Mouse (Mus musculus) hindbrain, embryonic 13.5 days (tissue): ENCODE results near the gene Mepce. TPM values are rescaled to one million over a fixed set of nuclear protein-coding genes. Genes with fewer than 3 reads are reported as not detected.
"Not testable (repeated sequence)": the region's sequence is repeated elsewhere in the genome, so short reads cannot be mapped to it uniquely, and the experiment has no call there.

Source experiments
- ATAC-seq: fragments of 200-750 bp; cut with Nextera tagmentation; 2 replicates; pipeline ENCODE4 v1.8.0; 2017; ENCODE audit warnings: moderate TSS enrichment; ENCODE audit not compliant: low FRiP score
- H3K27ac ChIP-seq: fragments of 300-500 bp; sonication (generic); 2 replicates; pipeline ENCODE4 v1.5.1; 2015; ENCODE audit warnings: inconsistent platforms, mild to moderate bottlenecking, moderate library complexity
- H3K27me3 ChIP-seq: fragments of 300-500 bp; sonication (generic); 2 replicates; pipeline ENCODE4 v1.6.1; 2015; ENCODE audit warnings: mild to moderate bottlenecking, inconsistent platforms
- H3K36me3 ChIP-seq: fragments of 300-500 bp; sonication (generic); 2 replicates; pipeline ENCODE4 v1.6.1; 2015; ENCODE audit warnings: mild to moderate bottlenecking, inconsistent platforms
- H3K4me1 ChIP-seq: fragments of 300-500 bp; sonication (generic); replicated peaks from 2 replicates; pipeline ENCODE4 v1.6.1; 2015; ENCODE audit warnings: inconsistent platforms
- H3K4me2 ChIP-seq: fragments of 300-500 bp; sonication (generic); 2 replicates; pipeline ENCODE4 v1.6.1; 2015; ENCODE audit warnings: inconsistent platforms, mild to moderate bottlenecking, moderate library complexity
- H3K4me3 ChIP-seq: fragments of 300-500 bp; sonication (generic); 2 replicates; pipeline ENCODE4 v1.5.1; 2015; ENCODE audit warnings: mild to moderate bottlenecking, inconsistent platforms
- H3K9ac ChIP-seq: fragments of 300-500 bp; sonication (generic); 2 replicates; pipeline ENCODE4 v1.6.1; 2015; ENCODE audit warnings: mild to moderate bottlenecking, inconsistent platforms
- H3K9me3 ChIP-seq: fragments of 300-500 bp; sonication (generic); 2 replicates; pipeline ENCODE4 v1.6.1; 2016; ENCODE audit warnings: inconsistent platforms
- WGBS: fragments of 180-500 bp; shearing (Covaris S2); methylation state at CpG from one replicate; pipeline ENCODE4 v1.1.7; 2015; 5-methylcytosine and 5-hydroxymethylcytosine counted together
- polyA plus RNA-seq: library from polyadenylated mRNA; unstranded; fragments of >200 nt; fragmentation: Nextera tagmentation; extraction: Ambion mirVana; gene quantifications from 2 replicates; pipeline ENCODE4 v1.2.1, GENCODE M21; 2015

Gene Mepce
- polyA plus RNA-seq, 1 experiment from 2014 or later, result 10.7 TPM

- Histone ChIP-seq H3K4me3 (no peak overlapping the region), H3K4me1 (peaks cover 28% of the 10 kb centered on the region), H3K9ac (0 out of 2 replicates have a peak overlapping the region, but pooled peaks have one; percentile 3), H3K36me3 (peaks cover 42% of the 10 kb centered on the region), H3K27me3 (no peaks in the 10 kb centered on the region), H3K9me3 (no peaks in the 10 kb centered on the region), H3K4me2 (no peak overlapping the region), H3K27ac (no peak overlapping the region)
- 91% methylated on average over 13 of the region's 13 CpGs for WGBS
- ATAC-seq, result no peak
Observed at GRCm38 (mm10) chr5:137753111-137753832, 34.2 kb downstream of the Mepce start.

GRCm38 (mm10) chr5:137751988-137752387, 35.5 kb downstream of the Mepce start:
- H3K36me3 ChIP-seq, result peaks cover 39% of the 10 kb centered on the region
- H3K9me3 ChIP-seq, result no peaks in the 10 kb centered on the region
- ATAC-seq, result no peak
- no peaks in the 10 kb centered on the region for H3K27me3 ChIP-seq
- peaks cover 29% of the 10 kb centered on the region for H3K4me1 ChIP-seq
- H3K4me2 ChIP-seq, result no peak overlapping the region
- no peak overlapping the region for H3K27ac ChIP-seq
- H3K9ac ChIP-seq, result no peak overlapping the region
- WGBS, result 94% methylated on average over 6 of the region's 6 CpGs
- H3K4me3 ChIP-seq, result no peak overlapping the region

- H3K27ac ChIP-seq, result no peak overlapping the region
- H3K9me3 ChIP-seq, result no peaks in the 10 kb centered on the region
- no peak overlapping the region for H3K4me3 ChIP-seq
- ATAC-seq, result no peak
- peaks cover 33% of the 10 kb centered on the region for H3K4me1 ChIP-seq
- 92% methylated on average over 13 of the region's 13 CpGs for WGBS
- H3K27me3 ChIP-seq, result no peaks in the 10 kb centered on the region
- peaks cover 39% of the 10 kb centered on the region for H3K36me3 ChIP-seq
- no peak overlapping the region for H3K4me2 ChIP-seq
- no peak overlapping the region for H3K9ac ChIP-seq
Observed at GRCm38 (mm10) chr5:137751221-137751887, 36.1 kb downstream of the Mepce start.

- H3K27ac ChIP-seq, H3K9me3 ChIP-seq, H3K4me3 ChIP-seq, ATAC-seq, H3K9ac ChIP-seq, H3K27me3 ChIP-seq, H3K4me2 ChIP-seq: not testable (repeated sequence)
- Histone ChIP-seq H3K36me3 (peaks cover 34% of the 10 kb centered on the region), H3K4me1 (peaks cover 38% of the 10 kb centered on the region)
- WGBS, result 97% methylated on average over 6 of the region's 8 CpGs
Observed at GRCm38 (mm10) chr5:137750212-137750611, 37.2 kb downstream of the Mepce start.

- Histone ChIP-seq H3K27me3 (no peaks in the 10 kb centered on the region), H3K4me3 (no peak overlapping the region), H3K27ac (peak overlapping the region; percentile 70; the same call in 1 of the 2 replicates), H3K36me3 (peaks cover 34% of the 10 kb centered on the region), H3K4me2 (peak overlapping the region; percentile 96), H3K9ac (peak overlapping the region; percentile 6; the same call in 1 of the 2 replicates), H3K9me3 (no peaks in the 10 kb centered on the region), H3K4me1 (peaks cover 39% of the 10 kb centered on the region)
- WGBS, result 87% methylated on average over 6 of the region's 6 CpGs
- ATAC-seq, result no peak
Observed at GRCm38 (mm10) chr5:137749196-137749836, 38.1 kb downstream of the Mepce start.

GRCm38 (mm10) chr5:137748130-137748770, 39.2 kb downstream of the Mepce start:
- H3K36me3 ChIP-seq, result peaks cover 30% of the 10 kb centered on the region
- H3K9me3 ChIP-seq, result no peaks in the 10 kb centered on the region
- ATAC-seq, result no peak
- peak overlapping the region; percentile 70 for H3K27ac ChIP-seq
- peak overlapping the region; percentile 66 for H3K4me3 ChIP-seq
- H3K9ac ChIP-seq, result peak overlapping the region; percentile 87
- peak overlapping the region; percentile 96 for H3K4me2 ChIP-seq
- 47% methylated on average over 5 of the region's 5 CpGs for WGBS
- H3K4me1 ChIP-seq, result peaks cover 39% of the 10 kb centered on the region
- H3K27me3 ChIP-seq, result no peaks in the 10 kb centered on the region

GRCm38 (mm10) chr5:137747326-137747961, 40.0 kb downstream of the Mepce start:
- H3K27me3 ChIP-seq, result no peaks in the 10 kb centered on the region
- H3K9ac ChIP-seq, result peak overlapping the region; percentile 87
- peak overlapping the region; percentile 96 for H3K4me2 ChIP-seq
- ATAC-seq, result no peak
- H3K9me3 ChIP-seq, result no peaks in the 10 kb centered on the region
- peak overlapping the region; percentile 66 for H3K4me3 ChIP-seq
- peaks cover 23% of the 10 kb centered on the region for H3K36me3 ChIP-seq
- whole genome bisulfite sequencing, result 5% methylated on average over 26 of the region's 26 CpGs
- H3K27ac ChIP-seq, result peak overlapping the region; percentile 90
- peaks cover 39% of the 10 kb centered on the region for H3K4me1 ChIP-seq

GRCm38 (mm10) chr5:137746851-137747325, 40.6 kb downstream of the Mepce start:
- Histone ChIP-seq H3K27ac (peak overlapping the region; percentile 90), H3K36me3 (peaks cover 17% of the 10 kb centered on the region), H3K9me3 (no peaks in the 10 kb centered on the region), H3K9ac (peak overlapping the region; percentile 87), H3K4me3 (peak overlapping the region; percentile 66), H3K27me3 (no peaks in the 10 kb centered on the region), H3K4me1 (peaks cover 42% of the 10 kb centered on the region), H3K4me2 (peak overlapping the region; percentile 96)
- 4% methylated on average over 16 of the region's 16 CpGs for WGBS
- ATAC-seq, result no peak

GRCm38 (mm10) chr5:137746282-137746850, 41.1 kb downstream of the Mepce start:
- Histone ChIP-seq H3K36me3 (peaks cover 12% of the 10 kb centered on the region), H3K9ac (peak overlapping the region; percentile 87), H3K4me2 (peak overlapping the region; percentile 96), H3K4me3 (peak overlapping the region; percentile 66), H3K27ac (peak overlapping the region; percentile 90), H3K9me3 (no peaks in the 10 kb centered on the region), H3K27me3 (no peaks in the 10 kb centered on the region), H3K4me1 (peaks cover 47% of the 10 kb centered on the region)
- peak; percentile 25 for ATAC-seq
- WGBS, result under 1% methylated on average over 20 of the region's 20 CpGs

- H3K9ac ChIP-seq, result peak within 1 kb of the TSS; percentile 87
- H3K4me2 ChIP-seq, result peak within 1 kb of the TSS; percentile 96
- ATAC-seq, result peak; percentile 83
- H3K4me1 ChIP-seq, result peaks cover 48% of the 10 kb centered on the region
- peak within 1 kb of the TSS; percentile 90 for H3K27ac ChIP-seq
- no peaks in the 10 kb centered on the region for H3K9me3 ChIP-seq
- no peaks in the 10 kb centered on the region for H3K27me3 ChIP-seq
- peaks cover 7% of the 10 kb centered on the region; the same call in 1 of the 2 replicates for H3K36me3 ChIP-seq
- H3K4me3 ChIP-seq, result peak within 1 kb of the TSS; percentile 66
- 5% methylated on average over 28 of the region's 28 CpGs for WGBS
Observed at GRCm38 (mm10) chr5:137745214-137746171, 42.0 kb downstream of the Mepce start, which contains the start of gene Tsc22d4. Tsc22d4 (plus strand) TSS chr5:137745730.
